Mouse (Mus musculus) midbrain, embryonic 10.5 days (tissue): ENCODE measurements around the gene Acot5. TPM values are rescaled to one million over a fixed set of nuclear protein-coding genes. Genes with fewer than 3 reads are reported as not detected.

ENCODE experiments used
- DNase-seq: peaks from one replicate; pipeline ENCODE4 v3.0.0-alpha.2; 2017; ENCODE audit warnings: low spot score
- H3K27ac ChIP-seq: fragments of 300-500 bp; sonication (generic); replicated peaks from 2 replicates; pipeline ENCODE4 v1.5.1; 2016; ENCODE audit warnings: mild to moderate bottlenecking
- H3K27me3 ChIP-seq: fragments of 300-500 bp; sonication (generic); 2 replicates; pipeline ENCODE4 v1.6.1; 2016; ENCODE audit warnings: low read depth, mild to moderate bottlenecking; ENCODE audit not compliant: poor library complexity, severe bottlenecking
- H3K36me3 ChIP-seq: fragments of 300-500 bp; sonication (generic); 2 replicates; pipeline ENCODE4 v1.6.1; 2016; ENCODE audit warnings: mild to moderate bottlenecking, moderate library complexity
- H3K4me1 ChIP-seq: fragments of 300-500 bp; sonication (generic); 2 replicates; pipeline ENCODE4 v1.6.1; 2016
- H3K4me3 ChIP-seq: fragments of 300-500 bp; sonication (generic); 2 replicates; pipeline ENCODE4 v1.5.1; 2016; ENCODE audit warnings: mild to moderate bottlenecking, moderate library complexity
- H3K9me3 ChIP-seq: fragments of 300-500 bp; sonication (generic); replicated peaks from 2 replicates; pipeline ENCODE4 v1.6.1; 2016; ENCODE audit warnings: mild to moderate bottlenecking
- WGBS: fragments of 180-500 bp; shearing (Covaris S2); methylation state at CpG from one replicate; pipeline ENCODE4 v1.1.7; 2016; 5-methylcytosine and 5-hydroxymethylcytosine counted together
- polyA plus RNA-seq: library from polyadenylated mRNA; unstranded; fragments of >200 nt; fragmentation: Nextera tagmentation; extraction: Ambion mirVana; gene quantifications from 2 replicates; pipeline ENCODE4 v1.2.1, GENCODE M21; 2016

The Acot5 gene
- polyA plus RNA-seq, 1 experiment from 2014 or later = not detected

- WGBS = 83% methylated on average over 1 of the region's 1 CpGs
- H3K4me3 ChIP-seq = no peak overlapping the region
- no peak overlapping the region for H3K27ac ChIP-seq
- no peaks in the 10 kb centered on the region for H3K36me3 ChIP-seq
- H3K9me3 ChIP-seq = no peaks in the 10 kb centered on the region
- DNase-seq = no peak
- no peaks in the 10 kb centered on the region for H3K4me1 ChIP-seq
- no peaks in the 10 kb centered on the region for H3K27me3 ChIP-seq
Observed at GRCm38 (mm10) chr12:84107692-84108091, 38.6 kb downstream of the Acot5 start.

GRCm38 (mm10) chr12:84109924-84110323 is 40.8 kb downstream of the Acot5 start:
- Histone ChIP-seq H3K4me3 (no peak overlapping the region), H3K9me3 (no peaks in the 10 kb centered on the region), H3K36me3 (no peaks in the 10 kb centered on the region), H3K27me3 (no peaks in the 10 kb centered on the region), H3K27ac (no peak overlapping the region), H3K4me1 (peaks cover 6% of the 10 kb centered on the region)
- WGBS = 72% methylated on average over 1 of the region's 1 CpGs
- no peak for DNase-seq

- no peak overlapping the region for H3K4me3 ChIP-seq
- H3K9me3 ChIP-seq = no peaks in the 10 kb centered on the region
- H3K27ac ChIP-seq = no peak overlapping the region
- H3K36me3 ChIP-seq = no peaks in the 10 kb centered on the region
- no peaks in the 10 kb centered on the region for H3K27me3 ChIP-seq
- WGBS = 93% methylated on average over 4 of the region's 4 CpGs
- H3K4me1 ChIP-seq = peaks cover 13% of the 10 kb centered on the region
- DNase-seq = no peak
Observed at GRCm38 (mm10) chr12:84110814-84111213, 41.7 kb downstream of the Acot5 start.

GRCm38 (mm10) chr12:84113676-84114075 is 44.6 kb downstream of the Acot5 start:
- Histone ChIP-seq H3K36me3 (no peaks in the 10 kb centered on the region), H3K9me3 (no peaks in the 10 kb centered on the region), H3K27me3 (no peaks in the 10 kb centered on the region), H3K4me1 (peaks cover 13% of the 10 kb centered on the region), H3K27ac (peak overlapping the region; percentile 85; the same call in 1 of the 2 replicates), H3K4me3 (peak overlapping the region; percentile 78)
- WGBS = 53% methylated on average over 6 of the region's 6 CpGs
- DNase-seq = no peak

- Histone ChIP-seq H3K27me3 (no peaks in the 10 kb centered on the region), H3K4me3 (peak within 1 kb of the TSS; percentile 78), H3K4me1 (peaks cover 13% of the 10 kb centered on the region), H3K36me3 (no peaks in the 10 kb centered on the region), H3K27ac (peak within 1 kb of the TSS; percentile 85), H3K9me3 (no peaks in the 10 kb centered on the region)
- DNase-seq = peak; percentile 95
- 2% methylated on average over 33 of the region's 35 CpGs for WGBS
Observed at GRCm38 (mm10) chr12:84114153-84114994, 45.2 kb downstream of the Acot5 start, which contains the start of gene Dnal1. Gene Dnal1, plus strand, starts transcription at chr12:84114366.

GRCm38 (mm10) chr12:84119584-84119983 is 50.5 kb downstream of the Acot5 start:
- H3K4me1 ChIP-seq = peaks cover 11% of the 10 kb centered on the region
- WGBS = 98% methylated on average over 5 of the region's 5 CpGs

More at GRCm38 (mm10) chr12:84119584-84119983, 50.5 kb downstream of the Acot5 start:
- H3K36me3 ChIP-seq = no peaks in the 10 kb centered on the region
- H3K9me3 ChIP-seq = no peaks in the 10 kb centered on the region
- no peak overlapping the region for H3K4me3 ChIP-seq
- H3K27me3 ChIP-seq = no peaks in the 10 kb centered on the region
- DNase-seq = no peak
- no peak overlapping the region for H3K27ac ChIP-seq

Other genes with a start within 250 kb of the Acot5 start
- 34.3 and 37.4 TPM in 2 replicates for gene Numb, start 147.4 kb upstream of the Acot5 start, polyA plus RNA-seq
- gene Riox1, start 118.7 kb upstream of the Acot5 start, polyA plus RNA-seq = 13.7 and 15.5 TPM in 2 replicates
- not detected in 2 replicates for gene Heatr4, start 84.5 kb upstream of the Acot5 start, polyA plus RNA-seq
- 20.1 and 21.1 TPM in 2 replicates for gene Acot2, start 81.5 kb upstream of the Acot5 start, polyA plus RNA-seq
- gene Acot1, start 59.8 kb upstream of the Acot5 start, polyA plus RNA-seq = 46.6 and 52.5 TPM in 2 replicates
- 0.06 and 0.21 TPM in 2 replicates for gene Acot4, start 30.9 kb upstream of the Acot5 start, polyA plus RNA-seq
- not detected in 2 replicates for gene Gm49366, start 30.4 kb upstream of the Acot5 start, polyA plus RNA-seq
- 0.16 and 0.31 TPM in 2 replicates for gene Acot3, start 17.2 kb upstream of the Acot5 start, polyA plus RNA-seq
- 0.74 and 0.99 TPM in 2 replicates for gene Acot6, start 31.3 kb downstream of the Acot5 start, polyA plus RNA-seq
- gene Dnal1, start 45.0 kb downstream of the Acot5 start, polyA plus RNA-seq = 3.6 and 6.1 TPM in 2 replicates
- 2.1 and 3.3 TPM in 2 replicates for gene Pnma1, start 79.2 kb downstream of the Acot5 start, polyA plus RNA-seq
- 5.9 and 6.3 TPM in 2 replicates for gene Elmsan1, start 149.6 kb downstream of the Acot5 start, polyA plus RNA-seq
- gene Ptgr2, start 215.9 kb downstream of the Acot5 start, polyA plus RNA-seq = 19.9 and 21.6 TPM in 2 replicates
- 119 and 130 TPM in 2 replicates for gene Zfp410, start 247.5 kb downstream of the Acot5 start, polyA plus RNA-seq